Mouse (Mus musculus) splenic B cell, adult 2 months (primary cell): Measurements from ENCODE around the gene Cxcl9.
"Not testable (repeated sequence)": the region's sequence is repeated elsewhere in the genome, so short reads cannot be mapped to it uniquely, and the experiment has no call there.

Source experiments
- DNase-seq: peaks from one replicate; pipeline ENCODE4 v3.0.0-alpha.2; 2011; ENCODE audit warnings: low read depth, low spot score
- H3K27me3 ChIP-seq: 2 replicates; pipeline ENCODE4 v1.6.1; 2012; ENCODE audit warnings: mild to moderate bottlenecking, low read length, moderate library complexity, mixed read lengths; ENCODE audit not compliant: control insufficient read depth, poor library complexity, insufficient read depth, severe bottlenecking
- H3K36me3 ChIP-seq: 2 replicates; pipeline ENCODE4 v1.6.1; 2012; ENCODE audit warnings: mild to moderate bottlenecking, low read length, moderate library complexity, mixed read lengths; ENCODE audit not compliant: control insufficient read depth, poor library complexity, insufficient read depth, severe bottlenecking

Gene Cxcl9

GRCm38 (mm10) chr5:92358767-92359455 is 31.0 kb upstream of the Cxcl9 start:
- H3K36me3 ChIP-seq: no peaks in the 10 kb centered on the region
- no peaks in the 10 kb centered on the region; the same call in 1 of the 2 replicates for H3K27me3 ChIP-seq
- DNase-seq: no peak

- no peaks in the 10 kb centered on the region; the same call in 1 of the 2 replicates for H3K27me3 ChIP-seq
- H3K36me3 ChIP-seq: no peaks in the 10 kb centered on the region
- no peak for DNase-seq
Measured at GRCm38 (mm10) chr5:92358033-92358432, 30.2 kb upstream of the Cxcl9 start.

GRCm38 (mm10) chr5:92353517-92353916 is 25.6 kb upstream of the Cxcl9 start:
- H3K27me3 ChIP-seq: no peaks in the 10 kb centered on the region; the same call in 1 of the 2 replicates
- DNase-seq: peak; percentile 72
- H3K36me3 ChIP-seq: no peaks in the 10 kb centered on the region

DNA sequence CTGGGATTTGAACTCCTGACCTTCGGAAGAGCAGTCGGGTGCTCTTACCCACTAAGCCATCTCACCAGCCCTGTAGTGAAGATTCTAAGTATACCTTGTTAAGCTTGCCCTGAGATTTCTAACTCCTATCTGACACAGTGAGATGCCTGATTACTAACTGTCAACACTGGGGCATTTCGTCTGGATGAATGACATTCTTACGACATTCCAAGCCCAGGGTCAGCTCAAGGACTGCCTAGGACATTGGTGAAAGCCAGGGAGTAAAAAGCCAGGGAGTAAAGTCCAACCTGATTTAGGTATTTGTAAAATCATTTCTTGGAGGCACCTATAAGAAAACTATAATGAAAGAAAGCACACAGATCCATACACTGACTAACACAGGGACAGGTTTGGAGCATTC is 24.8 kb upstream of the Cxcl9 start:
- H3K36me3 ChIP-seq, DNase-seq, H3K27me3 ChIP-seq: not testable (repeated sequence)

- Histone ChIP-seq H3K27me3 (no peaks in the 10 kb centered on the region), H3K36me3 (no peaks in the 10 kb centered on the region)
- DNase-seq: no peak
Measured at GRCm38 (mm10) chr5:92349731-92350130, 21.9 kb upstream of the Cxcl9 start.

- DNase-seq: peak; percentile 62
- no peaks in the 10 kb centered on the region for H3K27me3 ChIP-seq
- H3K36me3 ChIP-seq: no peaks in the 10 kb centered on the region
Measured at GRCm38 (mm10) chr5:92348794-92349413, 21.0 kb upstream of the Cxcl9 start, which contains the start of gene Cxcl10. Gene Cxcl10 (minus strand): TSS chr5:92348889.

- no peak for DNase-seq
- Histone ChIP-seq H3K27me3 (no peaks in the 10 kb centered on the region), H3K36me3 (no peaks in the 10 kb centered on the region)
Measured at GRCm38 (mm10) chr5:92345006-92345405, 17.1 kb upstream of the Cxcl9 start.

- no peaks in the 10 kb centered on the region for H3K36me3 ChIP-seq
- no peaks in the 10 kb centered on the region for H3K27me3 ChIP-seq
- DNase-seq: no peak
Measured at GRCm38 (mm10) chr5:92340606-92341005, 12.7 kb upstream of the Cxcl9 start.

DNA sequence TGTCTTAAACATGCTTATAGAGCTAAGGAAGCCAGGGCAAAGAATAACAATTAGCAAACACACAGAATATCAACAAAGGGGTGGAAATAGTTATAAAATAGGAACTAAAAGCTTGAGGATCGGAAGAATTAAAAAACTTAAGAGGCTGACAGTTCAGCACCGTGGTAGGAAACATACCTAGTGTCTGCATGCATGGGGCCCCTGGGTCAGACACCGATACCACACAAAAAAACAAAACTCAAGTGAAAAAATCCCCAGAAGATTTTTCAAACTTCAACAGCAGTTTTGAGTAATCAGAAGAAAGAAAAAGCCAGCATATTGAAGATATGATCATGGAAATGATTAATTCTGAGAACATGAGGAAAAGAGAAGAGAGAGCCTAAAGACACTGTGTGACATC is 8.9 kb upstream of the Cxcl9 start:
- Histone ChIP-seq H3K27me3 (no peaks in the 10 kb centered on the region), H3K36me3 (no peaks in the 10 kb centered on the region)
- no peak for DNase-seq

DNA sequence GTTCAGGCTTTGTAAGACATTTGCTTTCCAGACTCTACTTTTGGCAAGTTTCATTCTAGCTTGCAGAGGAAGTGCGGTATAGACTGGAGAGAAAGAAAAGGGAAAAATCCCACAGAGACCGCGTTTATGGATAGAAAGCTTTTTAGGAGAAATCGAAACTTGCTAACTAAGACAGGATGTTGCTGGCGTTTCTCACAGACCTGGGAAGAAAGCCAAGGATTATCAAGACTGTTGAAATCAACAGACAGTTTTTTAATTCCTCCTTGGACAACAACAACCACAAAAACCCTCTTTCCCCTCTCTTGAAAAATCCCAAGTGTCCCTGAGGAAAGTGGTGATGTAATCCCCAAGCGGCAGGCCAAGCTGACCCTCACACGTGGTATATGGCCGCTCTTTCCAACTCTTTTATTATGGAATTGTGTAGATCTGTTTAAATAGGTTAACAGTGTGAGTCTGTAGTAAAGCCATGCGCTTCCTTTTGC is 4.5 kb upstream of the Cxcl9 start:
- no peaks in the 10 kb centered on the region for H3K36me3 ChIP-seq
- H3K27me3 ChIP-seq: no peaks in the 10 kb centered on the region; the same call in 1 of the 2 replicates
- DNase-seq: no peak

DNA sequence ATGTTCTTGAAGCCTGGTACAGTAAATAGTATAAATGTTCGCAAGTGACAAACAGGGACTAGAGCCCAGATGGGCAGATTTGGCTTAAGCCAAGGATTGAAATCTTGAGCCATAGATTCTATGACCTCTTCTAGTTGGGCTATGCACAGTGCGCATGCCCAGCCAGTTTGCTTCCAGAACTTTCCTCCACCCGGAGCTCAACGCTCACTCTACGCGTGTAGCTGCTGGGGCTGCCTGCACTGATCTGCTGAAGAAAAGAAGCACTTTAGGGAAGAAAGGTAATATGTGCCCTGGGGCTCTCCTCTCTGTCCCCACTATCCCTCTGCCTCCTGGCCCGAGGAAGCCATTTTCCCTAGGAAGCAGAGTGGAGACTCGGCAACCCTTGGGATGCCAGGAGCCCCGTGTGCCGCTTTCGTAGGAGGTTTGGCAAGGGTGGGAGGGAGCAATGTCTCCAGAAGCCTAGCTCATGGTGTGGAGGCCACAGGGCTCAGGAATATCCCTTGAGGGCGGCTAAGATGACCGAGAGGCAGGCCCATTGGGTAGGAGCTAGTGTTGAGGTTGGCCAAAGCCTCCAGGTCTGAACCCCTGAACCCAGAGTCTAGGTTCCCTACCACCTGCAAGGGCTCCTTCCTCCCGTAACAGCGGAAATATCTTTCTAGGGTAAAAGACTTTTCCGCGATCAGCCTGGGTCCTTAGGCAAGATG is 3.9 kb upstream of the Cxcl9 start, which contains the start of gene Art3:
Art3 (plus strand) TSS at position 193 of the 704 bp plus-strand sequence.
- no peaks in the 10 kb centered on the region for H3K36me3 ChIP-seq
- no peaks in the 10 kb centered on the region; the same call in 1 of the 2 replicates for H3K27me3 ChIP-seq
- no peak for DNase-seq

- no peaks in the 10 kb centered on the region; the same call in 1 of the 2 replicates for H3K27me3 ChIP-seq
- H3K36me3 ChIP-seq: no peaks in the 10 kb centered on the region
- no peak for DNase-seq
Measured at GRCm38 (mm10) chr5:92331122-92331521, 3.2 kb upstream of the Cxcl9 start.

GRCm38 (mm10) chr5:92327367-92327766 is 512 bp downstream of the Cxcl9 start:
- H3K36me3 ChIP-seq: no peaks in the 10 kb centered on the region
- DNase-seq: no peak
- H3K27me3 ChIP-seq: no peaks in the 10 kb centered on the region; the same call in 1 of the 2 replicates

GRCm38 (mm10) chr5:92323264-92323663 is 4.6 kb downstream of the Cxcl9 start:
- no peaks in the 10 kb centered on the region for H3K36me3 ChIP-seq
- no peaks in the 10 kb centered on the region; the same call in 1 of the 2 replicates for H3K27me3 ChIP-seq
- DNase-seq: no peak

DNA sequence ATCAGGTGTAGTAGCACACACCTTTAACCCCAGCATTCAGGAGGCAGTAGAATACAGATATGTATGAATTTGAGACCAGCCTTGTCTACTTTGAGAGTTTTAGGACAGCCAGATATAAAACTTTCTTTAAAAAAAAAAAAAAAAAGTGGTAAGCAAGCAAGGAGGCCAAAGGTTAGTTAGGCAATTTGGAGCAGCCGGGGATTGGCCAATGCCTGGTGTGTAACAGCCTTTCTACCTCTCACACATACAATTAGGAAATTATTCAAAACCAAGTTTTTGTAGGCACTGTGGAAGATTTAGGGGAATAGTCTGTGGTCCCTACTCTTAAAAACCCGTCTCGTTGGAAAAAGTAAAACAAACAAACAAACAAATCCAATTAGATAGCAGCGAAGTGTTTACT is 5.3 kb downstream of the Cxcl9 start:
- no peak for DNase-seq
- Histone ChIP-seq H3K27me3 (no peaks in the 10 kb centered on the region), H3K36me3 (no peaks in the 10 kb centered on the region)
